Mouse (Mus musculus) E14TG2a.4 (cell line): ENCODE measurements at regions not wholly inside any gene's neighbourhood (a gene's known extent, or its start where the extent isn't known, plus 50 kb on each side); places are given as distances from the start of the nearest gene placed in this dataset.
A peak's percentile ranks its signal among the peaks of the same experiment; 100 is the strongest.

Experiments used
- H3K27me3 ChIP-seq: 2 replicates; pipeline ENCODE4 v1.6.1; 2014; ENCODE audit warnings: low read length, control low read depth; ENCODE audit not compliant: insufficient read depth
- H3K36me3 ChIP-seq: 2 replicates; pipeline ENCODE4 v1.6.1; 2014; ENCODE audit warnings: low read length, control low read depth; ENCODE audit not compliant: insufficient read depth
- H3K4me1 ChIP-seq: replicated peaks from 2 replicates; pipeline ENCODE4 v1.6.1; 2014; ENCODE audit warnings: low read depth, low read length, control low read depth
- H3K4me3 ChIP-seq: replicated peaks from 2 replicates; pipeline ENCODE4 v1.5.1; 2014; ENCODE audit warnings: mild to moderate bottlenecking, low read length
- H3K9me3 ChIP-seq: 2 replicates; pipeline ENCODE4 v1.6.1; 2014; ENCODE audit warnings: low read length, control low read depth
- CTCF ChIP-seq: conservative IDR thresholded peaks from 2 replicates; pipeline ENCODE4 v1.5.1; 2014; ENCODE audit warnings: low read length
- NANOG ChIP-seq: IDR thresholded peaks from 2 replicates; pipeline ENCODE4 v1.6.1; 2014; ENCODE audit warnings: borderline replicate concordance, low read length, mixed read lengths
- POU5F1 ChIP-seq: IDR thresholded peaks from 2 replicates; pipeline ENCODE4 v1.6.1; 2014; ENCODE audit warnings: low read length, borderline replicate concordance

DNA sequence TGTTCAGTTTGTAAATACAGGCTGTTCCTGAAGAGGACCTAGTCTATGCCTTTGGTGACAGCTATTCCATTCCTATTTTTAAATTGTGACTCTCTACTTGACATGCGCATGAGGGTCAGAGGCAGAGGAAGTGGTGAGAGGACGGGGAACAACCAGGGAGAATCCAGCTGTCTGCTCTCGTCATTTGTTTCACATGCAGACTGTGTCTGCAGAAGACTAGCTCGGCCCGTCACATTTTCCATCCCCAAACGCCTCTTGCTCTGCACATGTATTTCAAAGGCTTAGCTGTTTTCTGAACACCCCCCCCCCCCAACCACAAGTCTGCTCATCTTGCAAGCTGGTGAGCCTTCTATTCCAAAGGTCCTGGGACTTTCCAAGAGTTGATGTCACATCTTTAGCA lies 339.4 kb downstream of the Dhx35 start:
- no peaks in the 10 kb centered on the region for H3K4me1 ChIP-seq
- peaks cover 4% of the 10 kb centered on the region; the same call in 1 of the 2 replicates for H3K27me3 ChIP-seq
- no peaks in the 10 kb centered on the region for H3K36me3 ChIP-seq
- TF ChIP-seq POU5F1 (no peak), CTCF (no peak), NANOG (no peak)
- no peak overlapping the region for H3K4me3 ChIP-seq
- H3K9me3 ChIP-seq, result no peaks in the 10 kb centered on the region

DNA sequence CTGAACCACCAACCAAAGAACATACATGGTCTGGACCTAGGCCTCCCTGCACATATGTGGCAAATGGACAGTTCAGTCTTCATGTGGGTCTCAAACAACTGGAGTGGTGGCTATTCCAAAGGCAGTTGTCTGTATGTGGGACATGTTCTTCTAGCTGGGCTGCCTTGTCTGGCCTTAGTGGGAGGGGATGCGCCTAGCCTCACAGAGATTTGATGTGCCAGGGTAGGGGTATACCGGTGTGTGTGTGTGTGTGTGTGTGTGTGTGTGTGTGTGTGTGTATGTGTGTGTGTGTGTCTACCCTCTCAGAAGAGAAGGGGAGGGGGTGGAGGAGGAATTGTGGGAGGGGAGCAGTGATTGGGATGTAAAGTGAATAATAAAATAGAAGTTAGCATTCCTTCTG lies 344.0 kb downstream of the Dhx35 start:
- TF ChIP-seq CTCF, result no peak
- no peaks in the 10 kb centered on the region for H3K27me3 ChIP-seq
- H3K4me3 ChIP-seq, result no peak overlapping the region
- H3K9me3 ChIP-seq, result peaks cover 6% of the 10 kb centered on the region; the same call in 1 of the 2 replicates
- no peaks in the 10 kb centered on the region for H3K4me1 ChIP-seq
- H3K36me3 ChIP-seq, result no peaks in the 10 kb centered on the region

DNA sequence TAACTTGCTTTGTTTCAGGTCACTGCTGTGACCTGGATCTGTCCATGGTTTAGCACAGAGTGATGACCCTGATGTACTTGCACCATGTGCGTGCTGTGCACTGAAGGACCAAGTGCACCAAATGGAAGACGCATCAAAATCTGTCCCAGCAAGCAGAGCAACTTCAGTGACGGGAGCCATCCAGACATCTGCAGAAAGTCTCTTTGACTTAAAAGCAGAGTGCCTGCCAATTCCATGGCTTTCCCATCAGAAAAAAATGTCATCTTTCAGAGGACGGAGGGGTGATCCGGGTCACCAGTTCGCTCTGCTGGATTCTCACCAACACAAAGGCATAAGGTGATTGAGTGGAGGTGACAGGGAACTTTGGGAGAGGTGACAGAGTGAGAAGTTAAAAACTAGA lies 351.4 kb downstream of the Dhx35 start:
- no peak overlapping the region for H3K4me3 ChIP-seq
- H3K36me3 ChIP-seq, result no peaks in the 10 kb centered on the region
- no peak for TF ChIP-seq POU5F1
- H3K4me1 ChIP-seq, result no peaks in the 10 kb centered on the region
- no peaks in the 10 kb centered on the region for H3K9me3 ChIP-seq
- no peaks in the 10 kb centered on the region for H3K27me3 ChIP-seq

- no peaks in the 10 kb centered on the region for H3K9me3 ChIP-seq
- no peaks in the 10 kb centered on the region for H3K27me3 ChIP-seq
- no peaks in the 10 kb centered on the region for H3K36me3 ChIP-seq
- no peak overlapping the region for H3K4me3 ChIP-seq
- TF ChIP-seq POU5F1 (no peak), CTCF (peak; percentile 73), NANOG (no peak)
- H3K4me1 ChIP-seq, result no peaks in the 10 kb centered on the region
These were observed 369.4 kb downstream of the Dhx35 start for GRCm38 (mm10) chr2:159163985-159164384.

- Histone ChIP-seq H3K9me3 (no peaks in the 10 kb centered on the region), H3K36me3 (no peaks in the 10 kb centered on the region), H3K27me3 (no peaks in the 10 kb centered on the region), H3K4me1 (no peaks in the 10 kb centered on the region), H3K4me3 (no peak overlapping the region)
- TF ChIP-seq CTCF, result no peak
- no peak for TF ChIP-seq NANOG
- TF ChIP-seq POU5F1, result no peak
These were observed 374.0 kb downstream of the Dhx35 start for GRCm38 (mm10) chr2:159168553-159169064.

DNA sequence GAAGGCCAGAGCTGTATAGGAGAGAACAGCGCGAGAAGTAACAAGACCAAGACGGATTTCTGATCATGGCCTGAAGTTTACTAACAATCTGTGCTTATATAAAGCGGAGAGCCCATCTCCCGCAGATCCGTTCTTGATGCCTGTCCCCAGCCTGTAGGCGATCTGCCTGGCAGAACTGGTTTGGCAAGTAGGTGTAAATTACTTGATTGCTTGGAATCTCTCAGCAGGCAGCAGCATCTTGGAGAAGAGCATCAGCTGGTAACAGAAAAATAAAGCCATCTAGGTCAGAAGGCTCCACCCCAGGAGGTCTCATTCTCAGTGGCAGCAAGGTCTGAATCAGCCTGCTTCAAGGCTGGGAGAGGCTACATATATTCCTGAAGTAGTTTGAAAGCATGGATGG lies 401.5 kb downstream of the Dhx35 start:
- peaks cover 6% of the 10 kb centered on the region; the same call in 1 of the 2 replicates for H3K4me1 ChIP-seq
- no peaks in the 10 kb centered on the region for H3K27me3 ChIP-seq
- no peak overlapping the region for H3K4me3 ChIP-seq
- TF ChIP-seq CTCF (no peak), POU5F1 (no peak), NANOG (peak; percentile 38; the same call in 1 of the 2 replicates)
- no peaks in the 10 kb centered on the region for H3K9me3 ChIP-seq
- no peaks in the 10 kb centered on the region for H3K36me3 ChIP-seq

DNA sequence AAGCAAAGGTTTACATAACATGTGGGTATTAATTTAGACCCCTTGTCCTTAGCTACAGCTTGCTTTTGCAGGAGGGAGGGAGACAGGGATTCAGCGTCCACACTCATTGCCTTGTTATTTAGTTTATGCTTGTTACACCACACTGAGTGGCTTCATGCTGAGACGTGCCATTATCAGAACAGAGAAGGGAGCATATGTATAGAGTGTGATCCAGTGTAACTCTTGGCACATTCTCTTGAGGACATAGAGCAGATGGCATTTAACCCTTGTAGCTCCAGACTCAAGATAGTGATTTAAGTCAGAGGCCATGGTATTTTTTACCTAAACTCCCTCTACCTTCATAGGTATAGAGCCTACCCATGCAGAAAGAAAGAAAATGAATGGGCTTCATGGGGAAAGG lies 437.7 kb downstream of the Dhx35 start:
- Histone ChIP-seq H3K4me3 (no peak overlapping the region), H3K27me3 (no peaks in the 10 kb centered on the region), H3K9me3 (peaks cover 5% of the 10 kb centered on the region; the same call in 1 of the 2 replicates), H3K4me1 (peaks cover 23% of the 10 kb centered on the region), H3K36me3 (no peaks in the 10 kb centered on the region)
- TF ChIP-seq CTCF (no peak), NANOG (no peak), POU5F1 (no peak)

- TF ChIP-seq CTCF, result no peak
- no peak for TF ChIP-seq POU5F1
- no peak for TF ChIP-seq NANOG
- Histone ChIP-seq H3K27me3 (no peaks in the 10 kb centered on the region), H3K4me3 (0 out of 2 replicates have a peak overlapping the region, but pooled peaks have one; percentile 17), H3K4me1 (peaks cover 31% of the 10 kb centered on the region), H3K36me3 (no peaks in the 10 kb centered on the region), H3K9me3 (no peaks in the 10 kb centered on the region)
These were observed 440.4 kb downstream of the Dhx35 start for GRCm38 (mm10) chr2:159235000-159235399.

DNA sequence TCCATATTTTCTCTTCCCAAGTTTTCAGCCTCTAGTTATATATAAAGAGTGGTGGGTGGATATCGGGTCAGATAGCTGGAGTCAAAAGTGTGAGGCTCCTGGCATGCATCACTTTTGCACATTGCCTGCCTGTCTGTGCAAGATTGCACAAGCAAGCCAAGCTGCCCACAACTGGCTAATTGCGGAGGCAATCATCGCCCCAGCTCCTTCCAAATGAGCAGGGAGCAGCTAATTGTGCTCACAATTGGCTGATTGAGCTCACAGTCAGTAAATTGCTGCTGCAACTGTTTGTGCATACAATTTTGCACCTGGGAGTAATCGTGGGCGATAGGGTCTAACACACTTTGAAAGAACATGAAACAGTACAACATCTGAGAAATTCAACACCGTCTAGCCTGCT lies 455.5 kb downstream of the Dhx35 start:
- TF ChIP-seq NANOG (no peak), CTCF (no peak), POU5F1 (no peak)
- H3K4me3 ChIP-seq, result no peak overlapping the region
- no peaks in the 10 kb centered on the region for H3K9me3 ChIP-seq
- no peaks in the 10 kb centered on the region for H3K27me3 ChIP-seq
- H3K4me1 ChIP-seq, result no peaks in the 10 kb centered on the region
- no peaks in the 10 kb centered on the region for H3K36me3 ChIP-seq
